Mouse (Mus musculus): Measurements from ENCODE around the gene Szrd1. TPM values are rescaled to one million over a fixed set of nuclear protein-coding genes. Genes with fewer than 3 reads are reported as not detected.
A peak's percentile ranks its signal among the peaks of the same experiment; 100 is the strongest.
"Not testable (repeated sequence)": the region's sequence is repeated elsewhere in the genome, so short reads cannot be mapped to it uniquely, and the experiment has no call there.

Szrd1 gene
- total RNA-seq, 2 experiments from 2014 or later, result 47.5 to 57.3 TPM

GRCm38 (mm10) chr4:141147112-141148008 is 7.8 kb upstream of the Szrd1 start, which contains the start of gene Fbxo42:
Gene Fbxo42 (plus strand): TSS chr4:141147913.
- peak; percentile 95 to 98 for DNase-seq (ENCODE audit: low spot score in 2 of 2)

- DNase-seq (ENCODE audit: low spot score in 2 of 2), result no peak
These were observed 7.0 kb upstream of the Szrd1 start for GRCm38 (mm10) chr4:141146491-141147033.

- DNase-seq (ENCODE audit: low spot score in 2 of 2), result not testable (repeated sequence)
These were observed 5.5 kb upstream of the Szrd1 start for GRCm38 (mm10) chr4:141145124-141145523.

GRCm38 (mm10) chr4:141142285-141142811 is 2.8 kb upstream of the Szrd1 start:
- peak; percentile 84 to 86 for DNase-seq (ENCODE audit: low spot score in 2 of 2)

- DNase-seq (ENCODE audit: low spot score in 2 of 2), result no peak
These were observed 1.4 kb upstream of the Szrd1 start for GRCm38 (mm10) chr4:141140967-141141366.

GRCm38 (mm10) chr4:141140354-141140753 is 779 bp upstream of the Szrd1 start:
- not testable (repeated sequence) for DNase-seq (ENCODE audit: low spot score in 2 of 2)

- DNase-seq (ENCODE audit: low spot score in 2 of 2), result no peak
These were observed 1.0 kb downstream of the Szrd1 start for GRCm38 (mm10) chr4:141138425-141139115.

- DNase-seq (ENCODE audit: low spot score in 2 of 2), result not testable (repeated sequence)
These were observed 1.8 kb downstream of the Szrd1 start for GRCm38 (mm10) chr4:141137740-141138139.

- DNase-seq (ENCODE audit: low spot score in 2 of 2), result no peak
These were observed 3.4 kb downstream of the Szrd1 start for GRCm38 (mm10) chr4:141136126-141136525.

GRCm38 (mm10) chr4:141134751-141135530 is 4.6 kb downstream of the Szrd1 start:
- no peak for DNase-seq (ENCODE audit: low spot score in 2 of 2)

- no peak for DNase-seq (ENCODE audit: low spot score in 2 of 2)
These were observed 5.5 kb downstream of the Szrd1 start for GRCm38 (mm10) chr4:141134031-141134441.

- no peak for DNase-seq (ENCODE audit: low spot score in 2 of 2)
These were observed 6.3 kb downstream of the Szrd1 start for GRCm38 (mm10) chr4:141133227-141133626.

- no peak for DNase-seq (ENCODE audit: low spot score in 2 of 2)
These were observed 7.4 kb downstream of the Szrd1 start for GRCm38 (mm10) chr4:141132191-141132590.

GRCm38 (mm10) chr4:141131531-141132061 is 8.0 kb downstream of the Szrd1 start:
- no peak for DNase-seq (ENCODE audit: low spot score in 2 of 2)

GRCm38 (mm10) chr4:141130704-141131342 is 8.8 kb downstream of the Szrd1 start:
- no peak for DNase-seq (ENCODE audit: low spot score in 2 of 2)

GRCm38 (mm10) chr4:141129190-141129710 is 10.3 kb downstream of the Szrd1 start:
- no peak for DNase-seq (ENCODE audit: low spot score in 2 of 2)

- no peak for DNase-seq (ENCODE audit: low spot score in 2 of 2)
These were observed 16.5 kb downstream of the Szrd1 start for GRCm38 (mm10) chr4:141123065-141123464.

- no peak for DNase-seq (ENCODE audit: low spot score in 2 of 2)
These were observed 16.9 kb downstream of the Szrd1 start for GRCm38 (mm10) chr4:141122663-141123062.

- peak; percentile 78 to 82 for DNase-seq (ENCODE audit: low spot score in 2 of 2)
These were observed 18.9 kb downstream of the Szrd1 start for GRCm38 (mm10) chr4:141120700-141121099.

- DNase-seq (ENCODE audit: low spot score in 2 of 2), result no peak
These were observed 20.9 kb downstream of the Szrd1 start for GRCm38 (mm10) chr4:141118691-141119090.

All from layer of hippocampus, postnatal 10 days (tissue).